Mouse (Mus musculus) neural tube, embryonic 15.5 days (tissue): ENCODE measurements around the gene 1700067K01Rik. TPM values are rescaled to one million over a fixed set of nuclear protein-coding genes. Genes with fewer than 3 reads are reported as not detected.

Source experiments
- ATAC-seq: fragments of 200-750 bp; cut with Nextera tagmentation; 2 replicates; pipeline ENCODE4 v1.8.0; 2017; ENCODE audit warnings: mild to moderate bottlenecking, moderate TSS enrichment, moderate library complexity; ENCODE audit not compliant: low FRiP score
- H3K27ac ChIP-seq: fragments of 300-500 bp; sonication (generic); replicated peaks from 2 replicates; pipeline ENCODE4 v1.5.1; 2015; ENCODE audit warnings: mild to moderate bottlenecking, inconsistent platforms
- H3K27me3 ChIP-seq: fragments of 300-500 bp; sonication (generic); replicated peaks from 2 replicates; pipeline ENCODE4 v1.6.1; 2015; ENCODE audit warnings: inconsistent platforms
- H3K36me3 ChIP-seq: fragments of 300-500 bp; sonication (generic); 2 replicates; pipeline ENCODE4 v1.6.1; 2015; ENCODE audit warnings: inconsistent platforms
- H3K4me1 ChIP-seq: fragments of 300-500 bp; sonication (generic); 2 replicates; pipeline ENCODE4 v1.6.1; 2015; ENCODE audit warnings: inconsistent platforms
- H3K4me2 ChIP-seq: fragments of 300-500 bp; sonication (generic); 2 replicates; pipeline ENCODE4 v1.6.1; 2015; ENCODE audit warnings: inconsistent platforms, mild to moderate bottlenecking, moderate library complexity
- H3K4me3 ChIP-seq: fragments of 300-500 bp; sonication (generic); replicated peaks from 2 replicates; pipeline ENCODE4 v1.5.1; 2015; ENCODE audit warnings: mild to moderate bottlenecking, inconsistent platforms
- H3K9ac ChIP-seq: fragments of 300-500 bp; sonication (generic); replicated peaks from 2 replicates; pipeline ENCODE4 v1.6.1; 2015; ENCODE audit warnings: mild to moderate bottlenecking, inconsistent platforms
- H3K9me3 ChIP-seq: fragments of 300-500 bp; sonication (generic); replicated peaks from 2 replicates; pipeline ENCODE4 v1.6.1; 2016; ENCODE audit warnings: inconsistent platforms
- WGBS: fragments of 180-500 bp; shearing (Covaris S2); methylation state at CpG from one replicate; pipeline ENCODE4 v1.1.7; 2015; ENCODE audit warnings: mixed read lengths; 5-methylcytosine and 5-hydroxymethylcytosine counted together
- microRNA counts: library from miRNA; unstranded; fragments of <30 nt; microRNA quantifications from one replicate; lab custom pipeline; 2016
- microRNA-seq: library from miRNA; unstranded; fragments of <30 nt; microRNA quantifications from one replicate; pipeline ENCODE4, GENCODE M21; 2017
- polyA plus RNA-seq: library from polyadenylated mRNA; unstranded; fragments of >200 nt; fragmentation: Nextera tagmentation; extraction: Ambion mirVana; gene quantifications from 2 replicates; pipeline ENCODE4 v1.2.1, GENCODE M21; 2015

The 1700067K01Rik gene
- polyA plus RNA-seq, 1 experiment from 2014 or later: 1.2 TPM

DNA sequence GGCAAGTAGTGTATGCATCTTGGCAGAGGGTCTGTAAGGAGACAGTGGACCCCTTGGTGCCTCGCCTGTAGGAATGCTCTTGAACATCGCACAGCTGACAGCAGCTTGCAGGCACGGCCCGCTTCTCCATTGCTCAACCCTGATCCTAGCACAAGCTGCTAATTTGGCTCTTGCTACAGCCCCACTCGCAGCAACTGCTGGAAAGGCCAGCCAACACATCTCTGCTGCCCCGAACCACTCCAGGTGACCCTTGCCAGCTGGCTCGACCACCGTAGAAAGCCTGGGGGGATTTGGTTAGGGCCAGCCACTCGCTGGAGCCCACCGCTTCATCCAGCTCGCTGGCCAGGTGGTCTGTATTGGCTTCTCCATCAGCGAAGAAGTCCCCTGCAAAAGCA, 41.6 kb downstream of the 1700067K01Rik start:
- H3K27ac ChIP-seq: no peak overlapping the region
- H3K4me1 ChIP-seq: peaks cover 20% of the 10 kb centered on the region
- no peaks in the 10 kb centered on the region for H3K36me3 ChIP-seq
- no peaks in the 10 kb centered on the region for H3K9me3 ChIP-seq
- no peak overlapping the region for H3K9ac ChIP-seq
- ATAC-seq: no peak
- 44% methylated on average over 12 of the region's 12 CpGs for WGBS
- H3K4me3 ChIP-seq: no peak overlapping the region
- H3K4me2 ChIP-seq: peak overlapping the region; percentile 66
- H3K27me3 ChIP-seq: peaks cover 59% of the 10 kb centered on the region

DNA sequence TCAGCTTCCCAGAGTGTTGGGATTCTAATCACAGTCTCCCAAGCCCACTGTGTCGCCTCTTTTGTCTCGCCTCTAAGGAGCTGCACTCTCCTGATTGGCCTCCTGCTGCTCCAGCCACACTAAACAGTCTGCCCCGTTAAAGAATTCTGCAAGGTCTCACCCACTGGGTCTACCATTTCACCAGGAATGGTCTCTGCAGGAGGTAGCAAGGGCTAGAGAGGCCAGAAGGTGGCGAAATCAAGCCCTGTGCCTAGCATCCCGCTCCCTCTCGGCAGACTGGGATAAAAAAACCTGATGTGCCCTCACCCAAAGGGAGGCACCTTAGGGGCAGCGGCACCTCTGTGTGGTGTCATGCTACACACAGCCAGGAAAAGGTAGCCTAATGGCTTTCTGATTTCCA, 42.8 kb downstream of the 1700067K01Rik start:
- no peak overlapping the region for H3K4me2 ChIP-seq
- H3K9ac ChIP-seq: no peak overlapping the region
- no peak overlapping the region for H3K4me3 ChIP-seq
- no peak for ATAC-seq
- H3K27ac ChIP-seq: no peak overlapping the region
- H3K27me3 ChIP-seq: peaks cover 57% of the 10 kb centered on the region
- H3K36me3 ChIP-seq: no peaks in the 10 kb centered on the region
- WGBS: 1% methylated on average over 7 of the region's 7 CpGs
- H3K4me1 ChIP-seq: peaks cover 20% of the 10 kb centered on the region
- no peaks in the 10 kb centered on the region for H3K9me3 ChIP-seq

DNA sequence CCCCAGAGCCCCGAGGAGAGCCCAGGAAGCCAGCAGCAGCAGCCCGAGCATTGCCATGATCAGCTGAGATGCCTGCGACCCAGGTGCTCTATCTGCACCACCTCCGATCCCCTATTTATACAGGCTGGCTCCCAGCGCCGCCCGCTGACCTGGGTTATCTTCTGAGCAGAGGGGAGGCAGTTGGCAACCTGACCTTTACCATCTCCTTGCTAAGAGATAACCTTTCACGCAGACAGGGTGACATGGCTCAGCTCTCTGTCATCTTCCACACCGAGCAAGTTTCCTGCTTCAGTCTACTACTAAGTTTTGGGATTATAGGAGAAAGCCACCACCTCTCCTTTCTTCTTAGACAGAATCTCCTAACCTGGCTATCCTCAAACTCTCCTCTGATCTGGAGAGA, 43.6 kb downstream of the 1700067K01Rik start, which contains the start of gene Rln3:
Gene Rln3 (minus strand): TSS at position 101 of the 400 bp plus-strand sequence.
- no peak within 1 kb of the TSS; the same call in 1 of the 2 replicates for H3K4me2 ChIP-seq
- no peaks in the 10 kb centered on the region for H3K9me3 ChIP-seq
- no peak within 1 kb of the TSS for H3K4me3 ChIP-seq
- peaks cover 57% of the 10 kb centered on the region for H3K27me3 ChIP-seq
- no peak for ATAC-seq
- no peaks in the 10 kb centered on the region for H3K36me3 ChIP-seq
- no peak within 1 kb of the TSS for H3K27ac ChIP-seq
- no peak within 1 kb of the TSS for H3K9ac ChIP-seq
- H3K4me1 ChIP-seq: peaks cover 20% of the 10 kb centered on the region
- 12% methylated on average over 9 of the region's 9 CpGs for WGBS

DNA sequence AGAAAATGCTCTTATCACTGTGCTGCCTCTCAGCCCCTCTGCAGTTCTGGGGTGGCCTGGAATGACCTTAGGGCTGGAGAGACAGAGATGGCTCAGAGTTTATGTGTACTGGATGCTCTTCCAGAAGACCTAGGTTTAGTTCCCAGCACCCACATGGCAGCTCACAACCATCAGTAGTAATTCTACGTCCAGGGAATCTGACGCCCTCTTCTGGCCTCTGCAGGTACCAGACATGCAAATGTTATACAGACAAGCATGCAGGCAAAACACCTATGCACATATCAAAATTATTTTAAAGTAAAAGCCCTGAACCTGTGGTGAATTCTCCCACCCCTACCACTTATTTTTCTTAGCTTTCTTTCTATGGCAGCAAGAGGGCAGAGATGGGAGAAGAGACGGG, 45.2 kb downstream of the 1700067K01Rik start:
- 76% methylated on average over 3 of the region's 3 CpGs for WGBS
- Histone ChIP-seq H3K4me1 (peaks cover 20% of the 10 kb centered on the region), H3K27me3 (peaks cover 43% of the 10 kb centered on the region), H3K9ac (no peak overlapping the region), H3K27ac (no peak overlapping the region), H3K4me2 (no peak overlapping the region), H3K9me3 (no peaks in the 10 kb centered on the region), H3K36me3 (no peaks in the 10 kb centered on the region), H3K4me3 (no peak overlapping the region)
- ATAC-seq: no peak

DNA sequence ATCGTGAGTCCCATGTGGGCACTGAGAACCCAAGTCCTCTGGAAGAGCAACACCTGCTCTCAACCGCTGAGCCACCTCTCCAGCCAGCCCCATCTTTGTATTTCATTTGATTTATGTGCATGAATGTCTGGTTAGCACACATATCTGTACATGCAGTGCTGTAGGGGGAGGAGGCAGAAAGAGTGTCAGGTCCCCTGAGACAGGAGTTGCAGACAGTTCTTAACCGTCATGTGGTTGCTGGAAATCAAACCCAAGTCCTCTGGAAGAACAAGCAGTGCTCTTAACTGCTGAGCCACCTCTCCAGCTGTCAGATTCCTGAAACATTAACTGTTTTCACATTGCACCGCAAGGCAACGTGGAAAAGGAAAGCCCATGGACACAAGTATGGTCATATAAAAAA, 46.9 kb downstream of the 1700067K01Rik start:
- Histone ChIP-seq H3K4me2 (no peak overlapping the region), H3K27ac (no peak overlapping the region), H3K9ac (no peak overlapping the region), H3K27me3 (peaks cover 27% of the 10 kb centered on the region), H3K36me3 (no peaks in the 10 kb centered on the region), H3K4me3 (no peak overlapping the region), H3K4me1 (peaks cover 8% of the 10 kb centered on the region; the same call in 1 of the 2 replicates), H3K9me3 (no peaks in the 10 kb centered on the region)
- no peak for ATAC-seq
- WGBS: 80% methylated on average over 5 of the region's 5 CpGs

DNA sequence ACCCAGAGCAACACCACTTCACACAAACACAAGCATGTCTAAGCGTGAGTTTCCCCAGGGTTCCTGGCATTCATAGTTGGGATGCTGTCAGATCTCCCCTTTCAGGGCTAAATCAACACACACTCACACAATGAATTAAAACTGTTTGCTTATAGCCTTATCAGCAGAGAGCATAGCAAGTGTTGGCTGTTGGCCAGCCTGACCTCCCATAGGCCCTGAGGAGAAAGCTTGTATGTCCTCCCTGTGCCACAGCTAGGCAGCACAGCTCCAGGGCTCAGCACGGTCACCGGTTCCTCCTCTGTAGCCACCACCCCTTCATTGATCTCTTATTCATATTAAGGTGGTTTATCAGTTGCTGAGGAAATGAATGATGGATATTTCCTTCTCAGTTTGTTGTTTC, 51.4 kb downstream of the 1700067K01Rik start:
- no peak for ATAC-seq
- no peaks in the 10 kb centered on the region for H3K36me3 ChIP-seq
- H3K4me3 ChIP-seq: no peak overlapping the region
- H3K4me2 ChIP-seq: no peak overlapping the region
- H3K4me1 ChIP-seq: no peaks in the 10 kb centered on the region
- no peak overlapping the region for H3K9ac ChIP-seq
- no peak overlapping the region for H3K27ac ChIP-seq
- 77% methylated on average over 3 of the region's 3 CpGs for whole genome bisulfite sequencing
- no peaks in the 10 kb centered on the region for H3K27me3 ChIP-seq
- no peaks in the 10 kb centered on the region for H3K9me3 ChIP-seq

DNA sequence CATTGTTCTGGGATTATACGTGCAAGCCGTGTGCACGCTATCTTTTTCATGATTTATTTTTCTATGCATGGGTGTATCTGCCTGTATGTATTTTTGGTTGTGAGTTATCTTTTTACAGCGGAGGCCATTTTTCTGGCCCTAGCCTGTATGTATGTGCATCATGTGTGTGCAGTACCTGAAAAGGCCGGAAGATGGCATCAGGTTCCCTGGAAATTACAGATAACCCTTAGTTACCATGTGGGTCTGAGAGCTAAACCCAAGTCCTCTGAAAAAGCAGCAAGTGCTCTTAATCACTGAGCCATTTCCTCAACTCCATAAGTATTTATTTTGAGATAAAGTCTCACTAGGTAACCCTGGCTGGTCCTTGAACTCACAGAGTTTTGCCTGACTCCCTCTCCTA, 51.9 kb downstream of the 1700067K01Rik start:
- ATAC-seq: no peak

More for the DNA sequence above, 51.9 kb downstream of the 1700067K01Rik start:
- 92% methylated on average over 5 of the region's 5 CpGs for WGBS
- no peak overlapping the region for H3K27ac ChIP-seq
- H3K4me1 ChIP-seq: no peaks in the 10 kb centered on the region
- no peak overlapping the region for H3K9ac ChIP-seq
- no peaks in the 10 kb centered on the region for H3K9me3 ChIP-seq
- no peaks in the 10 kb centered on the region for H3K36me3 ChIP-seq
- no peaks in the 10 kb centered on the region for H3K27me3 ChIP-seq
- H3K4me3 ChIP-seq: no peak overlapping the region
- H3K4me2 ChIP-seq: no peak overlapping the region

MicroRNAs encoded within 50 kb of the gene (microRNA counts, 519-probe panel; counts per million panel counts)
- not detected for microRNA mmu-miR-1199 (lab: Ali Mortazavi, UCI)

Small RNAs within 50 kb of the gene (microRNA-seq; reads per million reads assigned to microRNA genes)
- gene Mir1199 (not detected), gene Mir8111 (0.52 reads per million)

Other genes starting within 250 kb of the 1700067K01Rik start
- 43.0 and 54.1 TPM in 2 replicates for gene Adgrl1, start 101.4 kb upstream of the 1700067K01Rik start, polyA plus RNA-seq
- gene Gm10644, start 46.3 kb upstream of the 1700067K01Rik start, polyA plus RNA-seq: 1.1 TPM in 2 replicates
- 8.0 and 24.4 TPM in 2 replicates for gene Asf1b, start 46.0 kb upstream of the 1700067K01Rik start, polyA plus RNA-seq
- gene Prkaca, start 28.5 kb upstream of the 1700067K01Rik start, polyA plus RNA-seq: 234 and 256 TPM in 2 replicates
- 7.9 and 8.4 TPM in 2 replicates for gene Samd1, start 3.8 kb upstream of the 1700067K01Rik start, polyA plus RNA-seq
- 0.69 and 1.6 TPM in 2 replicates for gene 2210011C24Rik, start 10.7 kb downstream of the 1700067K01Rik start, polyA plus RNA-seq
- 14.1 and 17.0 TPM in 2 replicates for gene Palm3, start 20.0 kb downstream of the 1700067K01Rik start, polyA plus RNA-seq
- 0.37 and 1.7 TPM in 2 replicates for gene Il27ra, start 41.1 kb downstream of the 1700067K01Rik start, polyA plus RNA-seq
- gene Rln3, start 43.5 kb downstream of the 1700067K01Rik start, polyA plus RNA-seq: 1.0 and 1.4 TPM in 2 replicates
- gene Gm10643, start 63.6 kb downstream of the 1700067K01Rik start, polyA plus RNA-seq: 1.4 and 1.8 TPM in 2 replicates
- 8.7 and 9.5 TPM in 2 replicates for gene Rfx1, start 65.3 kb downstream of the 1700067K01Rik start, polyA plus RNA-seq
- gene Dcaf15, start 103.3 kb downstream of the 1700067K01Rik start, polyA plus RNA-seq: 18.5 and 21.6 TPM in 2 replicates
- 0.47 and 0.49 TPM in 2 replicates for gene Podnl1, start 124.5 kb downstream of the 1700067K01Rik start, polyA plus RNA-seq
- 41.3 and 43.7 TPM in 2 replicates for gene Cc2d1a, start 146.4 kb downstream of the 1700067K01Rik start, polyA plus RNA-seq
- 2.0 and 2.6 TPM in 2 replicates for gene 4930432K21Rik, start 146.5 kb downstream of the 1700067K01Rik start, polyA plus RNA-seq
- 7.4 and 11.9 TPM in 2 replicates for gene Nanos3, start 183.7 kb downstream of the 1700067K01Rik start, polyA plus RNA-seq
- gene Zswim4, start 235.6 kb downstream of the 1700067K01Rik start, polyA plus RNA-seq: 14.8 and 16.0 TPM in 2 replicates
- 263 and 280 TPM in 2 replicates for gene D8Ertd738e, start 248.2 kb downstream of the 1700067K01Rik start, polyA plus RNA-seq